Mouse (Mus musculus) layer of hippocampus, adult 6 months (tissue): ENCODE results near the gene Kif21b. TPM values are rescaled to one million over a fixed set of nuclear protein-coding genes. Genes with fewer than 3 reads are reported as not detected.

Experiments
- long read RNA-seq, 2 experiments: library from polyadenylated mRNA; unstranded; transcript quantifications; one replicate each; pipeline ENCODE4 v2.0.0; 2019 to 2020
- polyA plus RNA-seq: library from polyadenylated mRNA; unstranded; fragments of <200 nt; fragmentation: Nextera tagmentation; gene quantifications from 2 replicates; pipeline ENCODE4 v1.2.3, GENCODE M21; 2021

The Kif21b gene
- polyA plus RNA-seq, result 4.0 and 4.4 TPM in 2 replicates
- long read RNA-seq, experiment 1, partial matches to known transcripts, result 1 of 7 reads
- long read RNA-seq, experiment 1, other reads (novel, unspliced or antisense), result 6 of 7 reads
- long read RNA-seq, experiment 2, partial matches to known transcripts, result 8 of 27 reads
- long read RNA-seq, experiment 2, other reads (novel, unspliced or antisense), result 19 of 27 reads

GRCm38 (mm10) chr1:136130951-136131558, at the start of gene Kif21b:
TSS of gene Kif21b (plus strand) at chr1:136131389.

GRCm38 (mm10) chr1:136212803-136213202, 81.6 kb downstream of the Kif21b start, which contains the start of gene Mroh3:
TSS of gene Mroh3 (minus strand) at chr1:136212828.

Other genes with a start within 250 kb of the Kif21b start
- not detected in 2 replicates for gene Pkp1, start 212.2 kb upstream of the Kif21b start, polyA plus RNA-seq
- gene Igfn1, start 125.0 kb upstream of the Kif21b start, polyA plus RNA-seq, result 0.36 and 0.87 TPM in 2 replicates
- gene Tmem9, start 123.2 kb upstream of the Kif21b start, polyA plus RNA-seq, result 103 and 105 TPM in 2 replicates
- gene Ascl5, start 80.6 kb upstream of the Kif21b start, polyA plus RNA-seq, result 0.75 TPM in 1 of 2 replicates, not detected in the other
- 0.46 and 0.94 TPM in 2 replicates for gene Cacna1s, start 78.6 kb upstream of the Kif21b start, polyA plus RNA-seq
- 0.14 TPM in 1 of 2 replicates, not detected in the other for gene Mroh3, start 81.4 kb downstream of the Kif21b start, polyA plus RNA-seq
- 0.63 and 1.3 TPM in 2 replicates for gene Inava, start 102.9 kb downstream of the Kif21b start, polyA plus RNA-seq
- gene Gpr25, start 129.5 kb downstream of the Kif21b start, polyA plus RNA-seq, result 5.8 and 9.3 TPM in 2 replicates
- 11.3 and 11.6 TPM in 2 replicates for gene Camsap2, start 214.7 kb downstream of the Kif21b start, polyA plus RNA-seq